Mouse (Mus musculus) embryonic fibroblast, embryonic 13.5 days (primary cell): ENCODE results near the gene Rps6ka4. TPM values are rescaled to one million over a fixed set of nuclear protein-coding genes. Genes with fewer than 3 reads are reported as not detected.

ENCODE experiments used
- H3K27ac ChIP-seq: 2 replicates; pipeline ENCODE4 v1.5.1; 2012; ENCODE audit warnings: low read length, control low read depth, inconsistent platforms; ENCODE audit not compliant: insufficient read depth
- H3K4me1 ChIP-seq: 2 replicates; pipeline ENCODE4 v1.6.1; 2011; ENCODE audit warnings: low read length; ENCODE audit not compliant: control insufficient read depth, insufficient read depth
- H3K4me3 ChIP-seq: 2 replicates; pipeline ENCODE4 v1.5.1; 2011; ENCODE audit warnings: mild to moderate bottlenecking, control low read depth, low read length; ENCODE audit not compliant: insufficient read depth
- CTCF ChIP-seq: IDR thresholded peaks from 2 replicates; pipeline ENCODE4 v1.5.1; 2011; ENCODE audit warnings: mild to moderate bottlenecking, control low read depth, low read length, moderate library complexity, borderline replicate concordance; ENCODE audit not compliant: insufficient read depth
- POLR2A ChIP-seq: IDR thresholded peaks from 2 replicates; pipeline ENCODE4 v1.6.1; 2011; ENCODE audit warnings: low read depth, mild to moderate bottlenecking, control low read depth, low read length, moderate library complexity
- polyA plus RNA-seq: library from polyadenylated mRNA; stranded (reverse); fragments of >200 nt; gene quantifications from 2 replicates; pipeline ENCODE4 v1.2.4, GENCODE M21; 2011; ENCODE audit warnings: low read depth; ENCODE audit not compliant: missing spikeins, insufficient read length

The Rps6ka4 gene
- polyA plus RNA-seq, 1 experiment = 32.6 TPM

DNA sequence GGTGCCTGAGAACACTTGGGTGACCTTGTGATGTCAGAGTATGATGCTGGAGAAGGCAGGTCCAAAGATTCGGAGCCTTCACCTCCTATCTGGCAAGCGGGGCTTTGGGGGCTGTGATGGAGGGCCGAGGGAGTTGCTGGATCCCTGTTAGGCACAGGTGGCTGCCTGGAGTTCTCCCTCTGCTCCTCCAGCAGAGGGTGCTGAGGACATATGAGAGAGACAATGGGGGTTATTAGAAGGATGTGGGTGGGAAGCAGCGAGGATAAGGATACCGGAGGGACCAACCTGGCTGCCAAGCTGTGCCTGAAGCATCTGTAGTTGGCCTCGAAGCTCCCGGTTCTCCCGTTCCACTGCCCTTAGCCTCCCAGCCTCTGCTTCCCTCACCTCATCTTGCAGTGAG lies 13.5 kb upstream of the Rps6ka4 start:
- H3K4me3 ChIP-seq = no peak overlapping the region
- TF ChIP-seq POLR2A (no peak), CTCF (no peak)
- H3K4me1 ChIP-seq = 0 out of 2 replicates have a peak, but pooled peaks cover 2% of the 10 kb centered on the region
- H3K27ac ChIP-seq = no peak overlapping the region

DNA sequence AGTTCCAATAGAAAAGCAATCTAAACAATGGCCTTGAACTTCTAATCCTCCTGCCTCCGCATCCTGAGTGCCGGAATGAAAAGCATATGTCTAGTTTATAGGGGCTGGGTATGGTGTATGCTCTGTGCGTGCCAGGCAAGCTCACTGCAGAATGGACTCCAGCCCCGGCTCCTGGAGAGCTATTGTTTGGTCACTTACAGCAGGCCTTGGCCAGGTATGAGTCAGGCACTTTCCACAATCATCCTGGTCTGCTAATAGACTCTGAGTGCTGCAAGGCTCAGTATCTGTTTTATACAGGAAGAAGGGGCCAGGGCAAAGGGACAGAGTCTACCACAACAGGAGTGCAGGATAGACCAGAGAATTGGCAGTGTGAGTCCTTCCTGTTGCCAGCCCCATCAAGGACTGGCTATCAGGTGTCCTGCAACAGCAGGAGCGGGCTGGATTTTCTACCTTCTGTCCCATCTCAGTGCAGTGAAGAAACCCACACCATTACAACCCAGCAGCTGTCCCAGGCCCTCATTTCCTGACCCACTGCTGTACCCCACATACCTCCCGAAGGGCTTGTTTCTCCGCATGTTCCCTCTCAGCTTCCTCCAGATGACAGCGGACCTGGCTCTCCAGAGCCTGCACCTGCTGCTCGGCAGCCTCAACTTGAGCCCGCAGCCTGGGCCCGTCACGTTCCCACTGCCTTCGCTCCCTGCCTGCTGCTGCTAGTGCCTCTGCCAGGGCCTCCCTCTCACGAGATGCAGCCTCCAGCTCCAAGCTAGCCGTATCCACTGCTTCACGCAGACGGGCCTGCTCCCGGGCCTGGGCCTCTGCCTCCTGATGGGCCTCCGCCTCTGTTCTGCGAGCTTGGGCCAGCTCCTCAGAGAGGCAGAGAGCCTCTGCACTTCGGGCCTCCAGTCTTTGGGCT lies 12.2 kb upstream of the Rps6ka4 start:
- TF ChIP-seq POLR2A = no peak
- no peak for TF ChIP-seq CTCF
- Histone ChIP-seq H3K27ac (no peak overlapping the region), H3K4me1 (peaks cover 2% of the 10 kb centered on the region; the same call in 1 of the 2 replicates), H3K4me3 (no peak overlapping the region)

DNA sequence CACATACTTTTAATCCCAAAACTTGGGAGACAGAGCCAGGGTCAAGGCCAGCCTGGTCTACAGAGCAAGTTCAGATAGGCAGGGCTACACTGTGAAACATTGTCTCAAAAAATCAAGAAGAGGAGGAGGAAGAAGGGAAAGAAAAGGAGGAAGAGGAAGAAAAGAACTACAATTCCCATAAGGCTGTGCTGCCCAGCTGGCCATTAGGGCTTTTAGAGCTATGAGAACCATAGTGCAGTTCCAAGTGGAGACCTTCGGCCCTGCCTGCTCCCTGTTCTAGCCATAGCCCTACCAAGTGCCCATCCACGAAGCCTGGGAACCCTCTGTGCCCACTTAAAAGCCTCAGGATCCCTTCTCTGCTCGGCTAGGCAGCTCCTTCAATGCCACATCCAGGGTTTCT lies 11.1 kb upstream of the Rps6ka4 start:
- no peak overlapping the region for H3K27ac ChIP-seq
- TF ChIP-seq POLR2A (no peak), CTCF (no peak)
- no peak overlapping the region for H3K4me3 ChIP-seq
- H3K4me1 ChIP-seq = peaks cover 2% of the 10 kb centered on the region; the same call in 1 of the 2 replicates

DNA sequence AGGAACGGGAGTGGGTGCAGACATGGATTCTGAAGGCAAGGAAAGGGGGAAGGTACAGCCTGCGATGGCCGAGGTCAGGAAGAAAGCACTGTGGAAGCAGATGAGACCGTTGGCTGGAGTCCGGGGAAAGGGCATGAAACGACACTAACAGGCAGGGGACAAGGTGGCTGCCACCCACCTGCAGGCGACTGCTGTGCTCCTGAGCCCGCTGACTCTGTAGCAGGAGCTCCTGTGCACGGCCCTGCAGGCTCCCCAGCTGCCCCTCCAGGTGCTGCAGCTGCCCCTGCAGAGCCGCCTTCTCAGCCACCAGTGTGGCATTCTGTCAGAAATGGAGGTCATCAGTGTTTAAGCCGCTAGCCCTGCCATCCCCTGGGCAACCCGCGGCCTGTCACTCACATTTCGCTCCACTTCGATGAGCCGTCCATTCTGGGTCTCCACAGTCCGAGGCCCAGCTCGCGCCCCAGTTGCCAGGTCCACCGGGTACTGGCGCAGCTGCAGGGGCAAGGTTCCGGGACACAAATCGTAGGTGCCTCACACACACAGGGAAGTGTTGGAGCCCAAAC lies 9.2 kb upstream of the Rps6ka4 start:
- no peak for TF ChIP-seq CTCF
- H3K4me3 ChIP-seq = no peak overlapping the region
- H3K27ac ChIP-seq = no peak overlapping the region
- no peaks in the 10 kb centered on the region; the same call in 1 of the 2 replicates for H3K4me1 ChIP-seq

DNA sequence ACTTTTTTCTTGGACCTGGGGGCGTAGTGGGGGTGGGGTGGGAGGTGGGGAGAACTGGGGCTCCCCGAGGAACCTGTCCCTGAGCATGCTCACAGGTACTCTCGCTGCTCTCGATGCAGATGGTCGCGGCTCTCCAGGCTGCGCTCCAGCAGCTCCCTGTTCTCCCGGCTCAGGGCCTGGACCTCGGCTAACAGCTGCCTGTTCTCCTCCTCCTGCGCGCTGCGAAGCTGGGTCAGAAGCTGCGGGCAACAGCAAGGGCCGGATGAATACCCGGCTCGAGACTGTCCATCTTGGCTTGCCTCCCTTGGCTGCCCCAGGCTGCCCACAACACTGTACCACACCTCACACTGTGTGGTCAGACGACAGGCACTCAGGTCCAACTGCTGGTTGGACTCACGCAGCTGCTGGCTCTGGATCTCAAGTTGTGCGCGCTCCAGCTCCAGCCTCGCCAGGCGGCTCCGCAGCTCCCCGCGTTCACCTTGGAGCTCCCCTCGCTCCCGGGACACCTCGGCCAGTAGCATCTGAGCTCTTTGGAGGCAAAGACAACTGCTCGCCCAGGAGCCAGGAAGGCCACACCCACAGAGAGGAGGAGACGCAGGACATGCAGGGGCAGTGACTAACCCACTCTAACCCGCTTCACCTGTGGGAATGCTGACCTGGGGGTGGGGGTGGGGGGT lies 7.5 kb upstream of the Rps6ka4 start:
- Histone ChIP-seq H3K4me3 (0 out of 2 replicates have a peak overlapping the region, but pooled peaks have one; percentile 0), H3K27ac (no peak overlapping the region)
- TF ChIP-seq CTCF = no peak
- TF ChIP-seq POLR2A = no peak

DNA sequence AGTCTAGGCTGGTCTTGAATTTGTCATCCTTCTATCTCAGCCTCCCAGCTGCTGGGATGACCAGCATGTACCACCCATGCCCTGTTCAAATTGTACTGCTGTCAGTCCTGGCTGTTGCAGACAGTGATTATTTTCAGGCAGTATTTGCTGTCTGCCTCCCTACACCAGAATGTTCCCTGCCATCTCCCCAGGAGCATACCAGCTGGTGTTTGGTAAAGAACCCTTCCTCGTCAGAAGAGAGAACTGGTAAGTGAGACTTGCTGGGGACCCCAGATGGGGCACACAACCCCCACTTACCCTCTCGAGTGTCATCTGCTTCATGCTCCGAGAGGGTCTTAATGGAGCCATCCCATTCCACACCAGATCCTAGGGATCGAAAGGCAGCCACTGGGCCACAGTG lies 5.6 kb upstream of the Rps6ka4 start:
- H3K4me3 ChIP-seq = no peak overlapping the region
- H3K27ac ChIP-seq = no peak overlapping the region
- H3K4me1 ChIP-seq = no peaks in the 10 kb centered on the region; the same call in 1 of the 2 replicates
- TF ChIP-seq CTCF (no peak), POLR2A (no peak)

More for the DNA sequence above, 7.5 kb upstream of the Rps6ka4 start:
- H3K4me1 ChIP-seq = no peaks in the 10 kb centered on the region; the same call in 1 of the 2 replicates

DNA sequence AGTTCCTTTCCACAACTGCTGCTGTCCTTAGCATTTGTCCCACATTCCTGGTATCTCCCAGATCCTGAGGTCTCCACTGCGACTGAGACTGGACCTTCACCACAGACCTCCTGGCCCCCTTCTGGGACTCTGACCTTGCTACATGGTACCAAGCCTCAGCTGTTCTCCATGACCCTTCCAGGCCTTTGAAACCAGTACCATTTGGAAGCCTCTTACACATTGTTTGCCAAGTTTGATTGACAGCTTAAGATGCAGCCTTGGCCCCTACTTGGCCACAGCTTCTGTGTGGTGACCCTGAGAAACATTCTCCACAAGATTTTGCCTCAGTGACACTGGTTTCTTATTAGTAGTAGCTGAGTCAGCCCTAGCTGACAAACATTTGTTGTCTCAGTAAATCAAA lies 1.9 kb upstream of the Rps6ka4 start:
- Histone ChIP-seq H3K27ac (no peak overlapping the region), H3K4me3 (no peak overlapping the region), H3K4me1 (no peaks in the 10 kb centered on the region; the same call in 1 of the 2 replicates)
- TF ChIP-seq POLR2A = no peak
- no peak for TF ChIP-seq CTCF

DNA sequence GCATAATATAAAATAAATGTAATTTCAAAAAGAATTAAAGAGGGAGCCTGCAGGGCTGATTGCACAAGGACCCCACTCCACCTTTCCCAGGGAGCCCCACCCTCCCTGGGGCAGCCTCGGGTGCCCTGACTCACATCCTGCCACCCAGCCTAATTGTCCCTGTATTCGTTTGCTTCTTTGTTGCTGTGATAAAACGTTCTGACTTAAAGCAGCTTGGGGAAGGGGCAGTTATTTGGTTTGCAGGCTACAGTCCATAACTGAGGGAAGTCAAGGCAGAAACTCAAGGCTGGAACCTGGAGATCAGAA lies 809 bp upstream of the Rps6ka4 start:
- no peak overlapping the region for H3K4me3 ChIP-seq
- H3K4me1 ChIP-seq = no peaks in the 10 kb centered on the region; the same call in 1 of the 2 replicates
- H3K27ac ChIP-seq = peak overlapping the region; percentile 11; the same call in 1 of the 2 replicates
- TF ChIP-seq POLR2A (no peak), CTCF (no peak)

DNA sequence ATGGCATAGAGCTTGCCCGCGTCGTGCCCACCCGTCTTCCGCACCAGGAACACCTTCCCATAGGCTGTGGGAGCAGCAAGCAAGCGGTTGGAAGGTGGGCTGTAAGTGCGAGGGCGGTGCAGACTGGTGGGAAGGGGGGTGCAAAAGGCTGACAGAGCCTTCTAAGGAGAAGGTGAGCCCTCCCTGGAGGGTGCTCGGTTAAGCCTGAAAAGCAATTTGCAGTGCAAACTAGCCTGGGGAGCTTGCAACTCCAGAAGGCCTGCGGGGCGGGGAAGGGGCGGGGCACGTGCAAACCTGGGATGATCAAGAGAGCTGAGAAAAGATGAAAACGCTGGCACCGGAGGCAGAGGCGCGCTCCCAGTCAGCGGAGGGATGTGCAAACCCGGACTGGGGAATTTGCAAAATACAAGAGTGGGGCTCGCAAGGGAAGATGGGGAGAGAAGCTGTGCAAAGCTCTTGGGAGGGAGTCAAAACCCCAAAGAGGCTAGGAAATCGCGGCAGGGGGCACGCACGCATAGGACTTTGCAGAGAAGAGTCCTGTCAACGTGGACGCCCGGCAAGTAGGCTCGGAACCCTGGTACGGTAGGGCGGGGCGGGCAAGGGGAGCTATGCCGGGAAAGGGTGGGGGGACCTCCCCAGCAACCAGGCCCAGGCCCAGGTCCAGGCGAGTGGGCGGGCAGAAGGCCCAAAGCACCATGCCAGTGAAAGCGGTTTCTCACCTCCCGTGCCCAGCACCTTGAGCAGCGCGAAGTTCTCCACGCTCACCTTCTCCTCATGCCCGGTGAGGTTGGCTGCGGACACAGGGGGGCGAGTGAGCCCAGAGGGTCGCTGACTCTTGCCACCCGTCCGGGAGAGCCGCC lies 591 bp downstream of the Rps6ka4 start:
- TF ChIP-seq CTCF = no peak
- peak; percentile 31; the same call in 1 of the 2 replicates for TF ChIP-seq POLR2A
- Histone ChIP-seq H3K4me3 (peak overlapping the region; percentile 94), H3K27ac (peak overlapping the region; percentile 28; the same call in 1 of the 2 replicates)

More for the DNA sequence above, 591 bp downstream of the Rps6ka4 start:
- H3K4me1 ChIP-seq = no peaks in the 10 kb centered on the region; the same call in 1 of the 2 replicates
